Mouse (Mus musculus): ENCODE data around the gene Txndc16. TPM values are rescaled to one million over a fixed set of nuclear protein-coding genes. Genes with fewer than 3 reads are reported as not detected.

The Txndc16 gene
- total and polyA plus RNA-seq, 3 experiments, result 0.07 to 0.71 TPM; not detected in 1

GRCm38 (mm10) chr14:45135961-45136360, 84.2 kb downstream of the Txndc16 start:
- Histone ChIP-seq H3K27me3 (ENCODE audit: insufficient read depth, low read length) (no peaks in the 10 kb centered on the region), H3K4me1 (ENCODE audit: insufficient read depth, low read depth, low read length) (no peaks in the 10 kb centered on the region), H3K36me3 (replicated peaks) (no peaks in the 10 kb centered on the region), H3K9me3 (replicated peaks) (no peaks in the 10 kb centered on the region), H3K4me3 (ENCODE audit: low read depth, low read length) (no peak overlapping the region)
- ATAC-seq (ENCODE audit: extremely low read depth, insufficient number of reproducible peaks, low FRiP score, poor library complexity, severe bottlenecking), result no peak
- DNase-seq (ENCODE audit: low spot score), result no peak
- TF ChIP-seq CTCF (IDR thresholded peaks at IDR 0.05; ENCODE audit: low read depth, low read length) (no peak), GATA2 (IDR thresholded peaks at IDR 0.05; ENCODE audit: borderline replicate concordance, low read depth, low read length) (no peak), TAL1 (conservative IDR thresholded peaks at IDR 0.05; ENCODE audit: low read depth, low read length) (no peak), POLR2AphosphoS5 (IDR thresholded peaks at IDR 0.05; ENCODE audit: insufficient replicate concordance, low read depth, low read length) (no peak), GATA1 (IDR thresholded peaks at IDR 0.05; ENCODE audit: borderline replicate concordance, low read length) (no peak)

- Histone ChIP-seq H3K4me1 (ENCODE audit: insufficient read depth, low read depth, low read length) (no peaks in the 10 kb centered on the region), H3K9me3 (replicated peaks) (no peaks in the 10 kb centered on the region), H3K36me3 (replicated peaks) (no peaks in the 10 kb centered on the region), H3K4me3 (ENCODE audit: low read depth, low read length) (no peak overlapping the region), H3K27me3 (ENCODE audit: insufficient read depth, low read length) (no peaks in the 10 kb centered on the region)
- DNase-seq (ENCODE audit: low spot score), result no peak
- no peak for TF ChIP-seq GATA1 (IDR thresholded peaks at IDR 0.05; ENCODE audit: borderline replicate concordance, low read length)
- TF ChIP-seq POLR2AphosphoS5 (IDR thresholded peaks at IDR 0.05; ENCODE audit: insufficient replicate concordance, low read depth, low read length), result no peak
- TF ChIP-seq TAL1 (conservative IDR thresholded peaks at IDR 0.05; ENCODE audit: low read depth, low read length), result no peak
- TF ChIP-seq CTCF (IDR thresholded peaks at IDR 0.05; ENCODE audit: low read depth, low read length), result no peak
- TF ChIP-seq GATA2 (IDR thresholded peaks at IDR 0.05; ENCODE audit: borderline replicate concordance, low read depth, low read length), result no peak
- no peak for ATAC-seq (ENCODE audit: extremely low read depth, insufficient number of reproducible peaks, low FRiP score, poor library complexity, severe bottlenecking)
These were observed 84.6 kb downstream of the Txndc16 start for GRCm38 (mm10) chr14:45135560-45135959.

DNA sequence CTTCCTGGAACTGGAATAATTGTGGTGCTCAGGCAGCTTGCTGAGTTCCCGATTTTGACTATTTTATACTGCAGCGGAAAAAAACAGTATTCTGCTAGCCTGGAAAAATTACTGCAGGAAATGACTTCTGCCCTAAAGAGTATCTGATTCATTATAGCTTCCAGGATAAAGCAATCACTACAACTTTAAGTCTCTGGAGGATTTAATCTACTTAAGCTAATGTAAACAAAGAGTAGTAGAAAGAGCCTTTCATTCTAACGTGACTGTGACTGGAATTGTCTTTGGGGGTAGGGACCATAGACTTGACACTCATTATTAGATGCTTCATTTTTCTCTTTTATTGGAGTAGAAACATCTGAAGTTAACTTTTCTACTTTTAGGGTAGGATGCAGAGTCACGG, 101.8 kb downstream of the Txndc16 start:
- ATAC-seq (ENCODE audit: extremely low read depth, insufficient number of reproducible peaks, low FRiP score, poor library complexity, severe bottlenecking), result no peak
- Histone ChIP-seq H3K9me3 (replicated peaks) (no peaks in the 10 kb centered on the region), H3K27me3 (ENCODE audit: insufficient read depth, low read length) (no peaks in the 10 kb centered on the region), H3K4me3 (ENCODE audit: low read depth, low read length) (no peak overlapping the region), H3K36me3 (replicated peaks) (no peaks in the 10 kb centered on the region), H3K4me1 (ENCODE audit: insufficient read depth, low read depth, low read length) (no peaks in the 10 kb centered on the region)
- TF ChIP-seq GATA1 (IDR thresholded peaks at IDR 0.05; ENCODE audit: borderline replicate concordance, low read length) (no peak), GATA2 (IDR thresholded peaks at IDR 0.05; ENCODE audit: borderline replicate concordance, low read depth, low read length) (no peak), TAL1 (conservative IDR thresholded peaks at IDR 0.05; ENCODE audit: low read depth, low read length) (no peak), POLR2AphosphoS5 (IDR thresholded peaks at IDR 0.05; ENCODE audit: insufficient replicate concordance, low read depth, low read length) (no peak), CTCF (IDR thresholded peaks at IDR 0.05; ENCODE audit: low read depth, low read length) (no peak)
- no peak for DNase-seq (ENCODE audit: low spot score)

DNA sequence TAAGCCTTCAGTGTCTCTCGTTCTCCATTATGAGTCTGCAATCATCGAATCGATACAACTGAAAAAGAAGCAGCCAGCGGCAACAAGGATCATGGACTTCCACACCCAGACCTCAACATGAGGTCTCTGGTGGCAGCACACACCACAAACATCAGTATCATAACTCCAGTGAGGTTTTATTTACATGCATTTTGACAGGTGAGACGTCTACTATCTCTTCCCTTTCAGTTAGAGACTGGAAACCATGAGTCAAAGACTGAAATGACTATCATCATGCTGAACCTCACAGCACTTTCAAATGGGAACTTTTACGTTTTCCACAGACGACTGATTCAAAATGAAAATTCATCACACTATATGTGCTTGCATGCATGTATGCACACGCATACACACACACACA, 117.9 kb downstream of the Txndc16 start:
- TF ChIP-seq TAL1 (conservative IDR thresholded peaks at IDR 0.05; ENCODE audit: low read depth, low read length) (no peak), GATA2 (IDR thresholded peaks at IDR 0.05; ENCODE audit: borderline replicate concordance, low read depth, low read length) (no peak), CTCF (IDR thresholded peaks at IDR 0.05; ENCODE audit: low read depth, low read length) (no peak), GATA1 (IDR thresholded peaks at IDR 0.05; ENCODE audit: borderline replicate concordance, low read length) (no peak), POLR2AphosphoS5 (IDR thresholded peaks at IDR 0.05; ENCODE audit: insufficient replicate concordance, low read depth, low read length) (no peak)
- DNase-seq (ENCODE audit: low spot score) (no peak), ATAC-seq (ENCODE audit: extremely low read depth, insufficient number of reproducible peaks, low FRiP score, poor library complexity, severe bottlenecking) (no peak)

GRCm38 (mm10) chr14:45092327-45092726, 127.8 kb downstream of the Txndc16 start:
- DNase-seq (ENCODE audit: low spot score), result no peak
- H3K27me3 ChIP-seq (ENCODE audit: insufficient read depth, low read length), result no peaks in the 10 kb centered on the region
- no peak overlapping the region for H3K4me3 ChIP-seq (ENCODE audit: low read depth, low read length)
- ATAC-seq (ENCODE audit: extremely low read depth, insufficient number of reproducible peaks, low FRiP score, poor library complexity, severe bottlenecking), result no peak
- H3K9me3 ChIP-seq (replicated peaks), result no peaks in the 10 kb centered on the region
- TF ChIP-seq CTCF (IDR thresholded peaks at IDR 0.05; ENCODE audit: low read depth, low read length) (no peak), TAL1 (conservative IDR thresholded peaks at IDR 0.05; ENCODE audit: low read depth, low read length) (no peak), POLR2AphosphoS5 (IDR thresholded peaks at IDR 0.05; ENCODE audit: insufficient replicate concordance, low read depth, low read length) (no peak), GATA1 (IDR thresholded peaks at IDR 0.05; ENCODE audit: borderline replicate concordance, low read length) (no peak), GATA2 (IDR thresholded peaks at IDR 0.05; ENCODE audit: borderline replicate concordance, low read depth, low read length) (no peak)
- H3K36me3 ChIP-seq (replicated peaks), result no peaks in the 10 kb centered on the region
- 0 out of 2 replicates have a peak, but pooled peaks cover 2% of the 10 kb centered on the region for H3K4me1 ChIP-seq (ENCODE audit: insufficient read depth, low read depth, low read length)

More for the DNA sequence above, 117.9 kb downstream of the Txndc16 start:
- Histone ChIP-seq H3K9me3 (replicated peaks) (no peaks in the 10 kb centered on the region), H3K36me3 (replicated peaks) (no peaks in the 10 kb centered on the region), H3K27me3 (ENCODE audit: insufficient read depth, low read length) (no peaks in the 10 kb centered on the region), H3K4me3 (ENCODE audit: low read depth, low read length) (no peak overlapping the region), H3K4me1 (ENCODE audit: insufficient read depth, low read depth, low read length) (no peaks in the 10 kb centered on the region)

GRCm38 (mm10) chr14:45090011-45090410, 130.1 kb downstream of the Txndc16 start:
- TF ChIP-seq TAL1 (conservative IDR thresholded peaks at IDR 0.05; ENCODE audit: low read depth, low read length) (no peak), GATA2 (IDR thresholded peaks at IDR 0.05; ENCODE audit: borderline replicate concordance, low read depth, low read length) (no peak), CTCF (IDR thresholded peaks at IDR 0.05; ENCODE audit: low read depth, low read length) (no peak), POLR2AphosphoS5 (IDR thresholded peaks at IDR 0.05; ENCODE audit: insufficient replicate concordance, low read depth, low read length) (no peak), GATA1 (IDR thresholded peaks at IDR 0.05; ENCODE audit: borderline replicate concordance, low read length) (no peak)
- no peaks in the 10 kb centered on the region for H3K27me3 ChIP-seq (ENCODE audit: insufficient read depth, low read length)
- no peaks in the 10 kb centered on the region for H3K36me3 ChIP-seq (replicated peaks)
- H3K4me1 ChIP-seq (ENCODE audit: insufficient read depth, low read depth, low read length), result 0 out of 2 replicates have a peak, but pooled peaks cover 2% of the 10 kb centered on the region
- ATAC-seq (ENCODE audit: extremely low read depth, insufficient number of reproducible peaks, low FRiP score, poor library complexity, severe bottlenecking) (no peak), DNase-seq (ENCODE audit: low spot score) (no peak)
- H3K4me3 ChIP-seq (ENCODE audit: low read depth, low read length), result no peak overlapping the region
- H3K9me3 ChIP-seq (replicated peaks), result no peaks in the 10 kb centered on the region

Measured in G1E (cell line).